Mouse (Mus musculus) embryonic facial prominence, embryonic 15.5 days (tissue): Measurements from ENCODE around the gene Hoxb7. TPM values are rescaled to one million over a fixed set of nuclear protein-coding genes. Genes with fewer than 3 reads are reported as not detected.

Experiments
- ATAC-seq: fragments of 200-750 bp; cut with Nextera tagmentation; 2 replicates; pipeline ENCODE4 v1.8.0; 2017; ENCODE audit warnings: low read depth, moderate TSS enrichment; ENCODE audit not compliant: insufficient number of reproducible peaks, low FRiP score, low TSS enrichment
- H3K27ac ChIP-seq: fragments of 300-500 bp; sonication (generic); replicated peaks from 2 replicates; pipeline ENCODE4 v1.5.1; 2015; ENCODE audit warnings: mild to moderate bottlenecking, inconsistent platforms
- H3K27me3 ChIP-seq: fragments of 300-500 bp; sonication (generic); 2 replicates; pipeline ENCODE4 v1.6.1; 2015; ENCODE audit warnings: inconsistent platforms
- H3K36me3 ChIP-seq: fragments of 300-500 bp; sonication (generic); 2 replicates; pipeline ENCODE4 v1.6.1; 2015; ENCODE audit warnings: mild to moderate bottlenecking, inconsistent platforms
- H3K4me1 ChIP-seq: fragments of 300-500 bp; sonication (generic); 2 replicates; pipeline ENCODE4 v1.6.1; 2015; ENCODE audit warnings: inconsistent platforms
- H3K4me2 ChIP-seq: fragments of 300-500 bp; sonication (generic); replicated peaks from 2 replicates; pipeline ENCODE4 v1.6.1; 2015; ENCODE audit warnings: mild to moderate bottlenecking, inconsistent platforms
- H3K4me3 ChIP-seq: fragments of 300-500 bp; sonication (generic); replicated peaks from 2 replicates; pipeline ENCODE4 v1.5.1; 2015; ENCODE audit warnings: mild to moderate bottlenecking, inconsistent platforms
- H3K9ac ChIP-seq: fragments of 300-500 bp; sonication (generic); 2 replicates; pipeline ENCODE4 v1.6.1; 2015; ENCODE audit warnings: inconsistent platforms
- H3K9me3 ChIP-seq: fragments of 300-500 bp; sonication (generic); replicated peaks from 2 replicates; pipeline ENCODE4 v1.6.1; 2016; ENCODE audit warnings: inconsistent platforms
- WGBS: fragments of 180-500 bp; shearing (Covaris S2); methylation state at CpG from one replicate; pipeline ENCODE4 v1.1.7; 2015; 5-methylcytosine and 5-hydroxymethylcytosine counted together
- microRNA counts: library from miRNA; unstranded; fragments of <30 nt; microRNA quantifications from one replicate; lab custom pipeline; 2016
- microRNA-seq: library from miRNA; unstranded; fragments of <30 nt; microRNA quantifications from one replicate; pipeline ENCODE4, GENCODE M21; 2016; ENCODE audit warnings: borderline number of aligned reads
- polyA plus RNA-seq: library from polyadenylated mRNA; unstranded; fragments of >200 nt; fragmentation: Nextera tagmentation; extraction: Ambion mirVana; gene quantifications from 2 replicates; pipeline ENCODE4 v1.2.1, GENCODE M21; 2015

Gene Hoxb7
- polyA plus RNA-seq, 1 experiment from 2014 or later: not detected

GRCm38 (mm10) chr11:96334002-96334364 lies 47.6 kb downstream of the Hoxb7 start:
- Histone ChIP-seq H3K4me3 (no peak overlapping the region), H3K27ac (no peak overlapping the region)

GRCm38 (mm10) chr11:96334998-96335397 lies 48.6 kb downstream of the Hoxb7 start:
- no peak overlapping the region for H3K4me2 ChIP-seq
- no peak overlapping the region for H3K27ac ChIP-seq
- ATAC-seq: no peak
- H3K9me3 ChIP-seq: no peaks in the 10 kb centered on the region
- H3K9ac ChIP-seq: no peak overlapping the region
- H3K36me3 ChIP-seq: no peaks in the 10 kb centered on the region
- H3K4me1 ChIP-seq: peaks cover 6% of the 10 kb centered on the region
- WGBS: 32% methylated on average over 3 of the region's 3 CpGs
- peaks cover 99% of the 10 kb centered on the region for H3K27me3 ChIP-seq
- no peak overlapping the region for H3K4me3 ChIP-seq

More at GRCm38 (mm10) chr11:96334002-96334364, 47.6 kb downstream of the Hoxb7 start:
- Histone ChIP-seq H3K9me3 (no peaks in the 10 kb centered on the region), H3K27me3 (peaks cover 99% of the 10 kb centered on the region), H3K9ac (no peak overlapping the region), H3K4me2 (no peak overlapping the region), H3K4me1 (peaks cover 6% of the 10 kb centered on the region), H3K36me3 (no peaks in the 10 kb centered on the region)
- WGBS: 8% methylated on average over 2 of the region's 2 CpGs
- ATAC-seq: no peak

- no peak overlapping the region for H3K9ac ChIP-seq
- no peaks in the 10 kb centered on the region for H3K36me3 ChIP-seq
- H3K4me1 ChIP-seq: peaks cover 12% of the 10 kb centered on the region
- no peak overlapping the region for H3K4me2 ChIP-seq
- 8% methylated on average over 2 of the region's 2 CpGs for WGBS
- no peak overlapping the region for H3K27ac ChIP-seq
- H3K9me3 ChIP-seq: no peaks in the 10 kb centered on the region
- H3K4me3 ChIP-seq: no peak overlapping the region
- ATAC-seq: no peak
- peaks cover 99% of the 10 kb centered on the region for H3K27me3 ChIP-seq
Measured at GRCm38 (mm10) chr11:96336597-96336996, 50.2 kb downstream of the Hoxb7 start.

GRCm38 (mm10) chr11:96337026-96337425 lies 50.6 kb downstream of the Hoxb7 start:
- no peak for ATAC-seq
- Histone ChIP-seq H3K4me2 (no peak overlapping the region), H3K36me3 (no peaks in the 10 kb centered on the region), H3K27ac (no peak overlapping the region), H3K4me1 (peaks cover 16% of the 10 kb centered on the region), H3K9me3 (no peaks in the 10 kb centered on the region), H3K9ac (no peak overlapping the region), H3K27me3 (peaks cover 99% of the 10 kb centered on the region), H3K4me3 (no peak overlapping the region)
- WGBS: 9% methylated on average over 6 of the region's 6 CpGs

- Histone ChIP-seq H3K36me3 (no peaks in the 10 kb centered on the region), H3K4me3 (no peak overlapping the region), H3K27ac (no peak overlapping the region), H3K4me1 (peaks cover 10% of the 10 kb centered on the region; the same call in 1 of the 2 replicates), H3K9me3 (no peaks in the 10 kb centered on the region), H3K9ac (no peak overlapping the region), H3K27me3 (peaks cover 99% of the 10 kb centered on the region), H3K4me2 (no peak overlapping the region)
- WGBS: 10% methylated on average over 7 of the region's 7 CpGs
- no peak for ATAC-seq
Measured at GRCm38 (mm10) chr11:96338957-96339855, 52.8 kb downstream of the Hoxb7 start.

MicroRNA genes within 50 kb of the gene (microRNA counts, 519-probe panel; counts per million panel counts)
- microRNA mmu-miR-10a (lab: Ali Mortazavi, UCI) (2,146 counts per million, percentile 46 among the panel's probes with 10 or more counts), microRNA mmu-miR-196a (lab: Ali Mortazavi, UCI) (688 counts per million, percentile 2 among the panel's probes with 10 or more counts)

Small RNAs within 50 kb of the gene (microRNA-seq; reads per million reads assigned to microRNA genes)
- 599 reads per million, percentile 73 among the genes with 10 or more reads in this experiment for gene Mir10a
- gene Mir196a-1: not detected

Other genes with a start within 250 kb of the Hoxb7 start
- 46.3 and 47.1 TPM in 2 replicates for gene Ube2z, start 221.2 kb upstream of the Hoxb7 start, polyA plus RNA-seq
- gene Atp5g1, start 211.0 kb upstream of the Hoxb7 start, polyA plus RNA-seq: 530 and 547 TPM in 2 replicates
- 1.1 and 1.6 TPM in 2 replicates for gene Calcoco2, start 174.7 kb upstream of the Hoxb7 start, polyA plus RNA-seq
- gene Ttll6, start 152.8 kb upstream of the Hoxb7 start, polyA plus RNA-seq: 1.1 and 2.4 TPM in 2 replicates
- not detected in 2 replicates for gene Hoxb13, start 92.3 kb upstream of the Hoxb7 start, polyA plus RNA-seq
- gene Hoxb9, start 15.2 kb upstream of the Hoxb7 start, polyA plus RNA-seq: 0.07 TPM in 1 of 2 replicates, not detected in the other
- not detected in 2 replicates for gene Hoxb8, start 4.7 kb upstream of the Hoxb7 start, polyA plus RNA-seq
- not detected in 2 replicates for gene Hoxb6, start 5.9 kb downstream of the Hoxb7 start, polyA plus RNA-seq
- gene Hoxb5, start 16.7 kb downstream of the Hoxb7 start, polyA plus RNA-seq: not detected in 2 replicates
- gene Hoxb4, start 31.6 kb downstream of the Hoxb7 start, polyA plus RNA-seq: 0.11 TPM in 1 of 2 replicates, not detected in the other
- gene Hoxb3, start 36.7 kb downstream of the Hoxb7 start, polyA plus RNA-seq: 0.07 TPM in 1 of 2 replicates, not detected in the other
- gene Hoxb2, start 63.9 kb downstream of the Hoxb7 start, polyA plus RNA-seq: 1.1 and 1.4 TPM in 2 replicates
- not detected in 2 replicates for gene Hoxb1, start 79.1 kb downstream of the Hoxb7 start, polyA plus RNA-seq
- gene Skap1, start 178.0 kb downstream of the Hoxb7 start, polyA plus RNA-seq: 2.0 and 2.3 TPM in 2 replicates